Mouse (Mus musculus): ENCODE results near the gene Ppia. TPM values are rescaled to one million over a fixed set of nuclear protein-coding genes. Genes with fewer than 3 reads are reported as not detected.
"Not testable (repeated sequence)": the region's sequence is repeated elsewhere in the genome, so short reads cannot be mapped to it uniquely, and the experiment has no call there.

Ppia gene
- total RNA-seq, 2 experiments from 2014 or later = 351 to 1,176 TPM

DNA sequence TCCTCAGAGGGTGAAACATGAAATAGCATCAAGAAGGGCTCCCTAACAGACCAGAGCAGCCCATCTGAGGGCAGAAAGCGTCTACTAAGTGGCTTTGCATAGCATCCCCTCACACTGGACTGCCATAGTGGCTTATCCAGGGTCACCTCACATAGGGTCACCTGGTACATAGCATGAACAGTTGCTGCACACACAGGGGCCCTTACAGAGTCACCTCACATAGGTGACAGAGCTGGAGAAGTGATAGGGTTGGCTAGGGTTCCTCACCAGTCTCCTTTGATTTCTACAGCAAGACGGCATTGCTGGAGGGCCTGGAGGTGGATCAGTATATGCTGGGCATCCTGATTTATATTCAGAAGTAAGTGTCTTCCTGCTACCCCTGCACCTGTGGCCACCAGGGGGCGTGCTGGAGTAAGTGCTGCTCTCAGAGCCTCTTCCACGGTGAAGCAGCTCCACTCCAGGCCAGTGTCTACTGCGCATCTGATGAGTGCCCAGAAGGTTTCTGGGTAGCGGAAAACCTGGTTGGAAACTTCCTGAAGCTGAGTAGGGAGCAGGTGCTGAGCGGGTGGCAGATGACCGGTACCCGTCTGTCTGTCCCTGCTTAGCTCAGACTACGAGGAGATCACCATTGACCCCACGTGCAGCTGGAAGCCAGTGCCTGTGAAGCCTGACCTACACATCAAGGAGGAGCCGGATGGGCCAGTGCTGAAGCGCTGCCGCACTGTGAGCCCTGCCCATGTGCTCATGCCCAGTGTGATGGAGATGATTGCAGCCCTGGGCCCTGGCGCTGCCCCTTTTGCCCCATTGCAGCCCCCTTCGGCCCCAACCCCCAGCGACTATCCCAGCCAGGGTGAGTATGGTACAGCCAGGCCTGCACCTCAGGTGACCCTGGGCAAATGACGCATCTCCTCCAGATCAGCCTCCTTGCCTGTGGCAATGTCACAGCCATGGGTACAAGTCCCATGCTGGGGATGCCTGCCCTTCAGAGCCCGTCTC, 12.4 kb upstream of the Ppia start:
- peak; percentile 67 for ATAC-seq (replicated peaks; ENCODE audit: low FRiP score, poor library complexity, severe bottlenecking)

- no peak for ATAC-seq (replicated peaks; ENCODE audit: low FRiP score, poor library complexity, severe bottlenecking)
These were observed 11.3 kb upstream of the Ppia start for GRCm38 (mm10) chr11:6403830-6404405.

- ATAC-seq (replicated peaks; ENCODE audit: low FRiP score, poor library complexity, severe bottlenecking) = no peak
These were observed 10.3 kb upstream of the Ppia start for GRCm38 (mm10) chr11:6404699-6405566.

DNA sequence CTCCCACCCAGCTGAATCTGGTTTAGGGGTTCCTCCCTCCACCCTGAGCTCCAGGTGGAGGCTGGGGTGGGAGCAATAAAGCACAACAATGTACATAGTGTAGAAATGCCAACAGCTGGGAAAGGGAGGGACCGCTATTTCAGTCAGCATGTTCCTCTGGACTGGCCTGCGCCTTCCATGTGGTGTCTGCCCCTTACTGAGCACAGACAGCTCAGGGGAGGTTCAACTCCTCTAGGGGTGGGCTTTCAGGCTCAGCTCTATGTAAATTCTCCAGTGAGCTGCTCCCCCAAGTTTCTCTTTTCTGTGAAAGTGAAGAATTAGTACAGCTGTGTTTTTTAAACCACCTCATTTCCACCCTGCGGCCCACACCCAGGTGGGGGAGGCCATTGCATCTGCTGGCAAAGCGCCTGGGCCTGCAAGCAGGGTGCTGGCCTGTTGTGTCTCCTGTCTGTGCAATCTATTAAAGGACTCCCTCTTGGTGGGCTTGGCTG, 9.6 kb upstream of the Ppia start:
- no peak for ATAC-seq (replicated peaks; ENCODE audit: low FRiP score, poor library complexity, severe bottlenecking)

GRCm38 (mm10) chr11:6406251-6407161, 8.7 kb upstream of the Ppia start:
- ATAC-seq (replicated peaks; ENCODE audit: low FRiP score, poor library complexity, severe bottlenecking) = no peak

GRCm38 (mm10) chr11:6407162-6407621, 8.1 kb upstream of the Ppia start:
- no peak for ATAC-seq (replicated peaks; ENCODE audit: low FRiP score, poor library complexity, severe bottlenecking)

- ATAC-seq (replicated peaks; ENCODE audit: low FRiP score, poor library complexity, severe bottlenecking) = no peak
These were observed 5.1 kb upstream of the Ppia start for GRCm38 (mm10) chr11:6410050-6410602.

- ATAC-seq (replicated peaks; ENCODE audit: low FRiP score, poor library complexity, severe bottlenecking) = not testable (repeated sequence)
These were observed 4.5 kb upstream of the Ppia start for GRCm38 (mm10) chr11:6410755-6411154.

DNA sequence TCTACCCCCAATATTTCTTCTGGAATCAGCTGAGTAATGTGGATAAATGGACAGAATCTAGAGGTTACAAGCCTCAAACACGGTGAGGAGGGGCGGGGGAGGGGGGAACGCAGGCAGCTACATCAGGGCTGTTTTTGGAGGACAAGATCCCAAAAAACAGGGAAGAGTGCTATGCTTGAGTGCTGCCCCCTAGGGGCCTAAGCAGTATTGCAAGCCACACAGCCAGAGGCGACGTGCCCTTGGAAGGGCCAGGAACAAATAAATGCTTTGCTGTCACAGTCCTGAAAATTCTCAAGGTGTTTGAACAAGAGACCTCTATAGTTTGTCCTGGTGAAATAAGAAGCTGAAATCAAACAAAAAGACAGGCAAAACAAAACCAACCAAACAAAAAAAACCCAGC, 3.6 kb upstream of the Ppia start:
- no peak for ATAC-seq (replicated peaks; ENCODE audit: low FRiP score, poor library complexity, severe bottlenecking)

DNA sequence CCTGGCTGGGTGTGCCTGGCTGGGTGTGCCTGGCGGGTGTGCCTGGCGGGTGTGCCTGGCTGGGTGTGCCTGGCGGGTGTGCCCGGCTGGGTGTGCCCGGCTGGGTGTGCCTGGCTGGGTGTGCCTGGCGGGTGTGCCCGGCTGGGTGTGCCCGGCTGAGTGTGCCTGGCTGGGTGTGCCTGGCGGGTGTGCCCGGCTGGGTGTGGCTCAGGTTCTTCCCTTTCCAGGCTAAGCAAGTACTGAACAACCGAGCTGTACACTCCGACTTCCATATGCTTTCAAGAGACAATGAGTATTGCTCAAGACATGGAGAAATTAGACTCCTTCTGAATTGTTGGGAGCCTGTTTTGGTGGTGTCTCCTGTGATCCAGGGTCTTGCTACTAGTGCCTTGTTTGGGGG, 2.0 kb upstream of the Ppia start:
- no peak for ATAC-seq (replicated peaks; ENCODE audit: low FRiP score, poor library complexity, severe bottlenecking)

- peak; percentile 85 for ATAC-seq (replicated peaks; ENCODE audit: low FRiP score, poor library complexity, severe bottlenecking)
These were observed 535 bp downstream of the Ppia start for GRCm38 (mm10) chr11:6415551-6416404.

DNA sequence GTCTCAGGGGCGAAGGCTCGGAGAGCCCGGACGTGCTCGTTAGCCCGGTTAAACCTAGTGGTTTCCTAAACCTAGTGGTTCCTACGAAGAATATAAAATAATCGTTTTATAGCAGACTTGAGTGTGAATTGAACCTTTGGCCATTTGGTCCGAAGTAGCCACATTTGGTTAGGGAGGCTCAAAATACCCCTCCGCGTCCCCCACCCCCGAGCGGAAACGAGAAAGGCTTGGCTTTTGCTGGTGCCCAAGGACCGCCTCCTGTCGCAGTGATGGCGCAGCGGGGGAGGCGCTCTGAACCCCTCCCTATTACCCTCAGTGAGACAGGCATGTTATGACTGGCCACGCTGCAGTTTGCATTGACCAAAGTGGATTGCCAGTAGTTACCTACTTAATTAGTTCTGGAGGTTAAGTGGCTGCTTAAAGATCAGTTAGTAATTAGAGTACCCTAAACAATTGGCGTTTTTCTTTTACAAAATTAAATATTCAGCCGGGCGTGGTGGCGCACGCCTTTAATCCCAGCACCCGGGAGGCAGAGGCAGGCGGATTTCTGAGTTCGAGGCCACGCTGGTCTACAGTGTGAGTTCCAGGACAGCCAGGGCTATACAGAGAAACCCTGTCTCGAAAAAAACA, 1.3 kb downstream of the Ppia start:
- peak; percentile 82 for ATAC-seq (replicated peaks; ENCODE audit: low FRiP score, poor library complexity, severe bottlenecking)

DNA sequence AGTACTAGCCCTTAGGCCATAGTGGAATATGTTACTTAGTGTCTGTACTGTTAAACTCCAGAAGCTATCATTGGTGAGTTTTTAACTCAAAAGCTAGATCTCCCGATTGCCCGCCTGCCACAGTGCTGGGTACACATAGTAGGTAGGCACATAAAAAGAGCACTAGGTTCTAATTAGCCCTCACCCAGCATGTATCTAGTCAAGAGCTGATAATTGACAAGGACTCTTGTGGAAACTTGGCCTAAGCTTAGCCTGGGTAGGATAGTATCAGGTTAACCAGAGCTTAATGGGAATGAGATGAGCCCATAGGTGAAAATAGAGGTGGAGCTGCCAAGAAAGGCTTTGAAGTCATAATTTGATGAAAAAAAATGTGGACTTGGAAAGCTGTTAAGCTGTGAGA, 1.8 kb downstream of the Ppia start:
- ATAC-seq (replicated peaks; ENCODE audit: low FRiP score, poor library complexity, severe bottlenecking) = no peak

GRCm38 (mm10) chr11:6417490-6417889, 2.2 kb downstream of the Ppia start:
- no peak for ATAC-seq (replicated peaks; ENCODE audit: low FRiP score, poor library complexity, severe bottlenecking)

GRCm38 (mm10) chr11:6418751-6419150, 3.5 kb downstream of the Ppia start:
- ATAC-seq (replicated peaks; ENCODE audit: low FRiP score, poor library complexity, severe bottlenecking) = no peak

DNA sequence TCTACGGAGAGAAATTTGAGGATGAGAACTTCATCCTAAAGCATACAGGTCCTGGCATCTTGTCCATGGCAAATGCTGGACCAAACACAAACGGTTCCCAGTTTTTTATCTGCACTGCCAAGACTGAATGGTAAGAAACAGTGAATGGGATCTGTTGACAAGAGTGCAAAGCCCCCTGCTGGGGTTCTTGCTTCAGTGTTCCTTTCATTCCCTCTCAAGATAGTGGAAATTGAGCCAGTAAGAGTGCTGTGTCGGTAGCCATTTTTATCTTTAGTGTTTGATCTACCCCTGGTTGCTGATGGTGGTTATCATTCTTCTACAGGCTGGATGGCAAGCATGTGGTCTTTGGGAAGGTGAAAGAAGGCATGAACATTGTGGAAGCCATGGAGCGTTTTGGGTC, 3.9 kb downstream of the Ppia start:
- not testable (repeated sequence) for ATAC-seq (replicated peaks; ENCODE audit: low FRiP score, poor library complexity, severe bottlenecking)

GRCm38 (mm10) chr11:6420283-6420703, 5.0 kb downstream of the Ppia start:
- ATAC-seq (replicated peaks; ENCODE audit: low FRiP score, poor library complexity, severe bottlenecking) = no peak

Data from erythroblast, adult 5-6 weeks (primary cell).